Mouse (Mus musculus): ENCODE measurements around the gene Rnf8. TPM values are rescaled to one million over a fixed set of nuclear protein-coding genes. Genes with fewer than 3 reads are reported as not detected.
A peak's percentile ranks its signal among the peaks of the same experiment; 100 is the strongest.

Rnf8 gene
- polyA plus RNA-seq, 1 experiment from 2014 or later = 109 TPM

- WGBS = under 1% methylated on average over 39 of the region's 41 CpGs
- Histone ChIP-seq H3K27ac (ENCODE audit: low read depth, low read length) (peak overlapping the region; percentile 92), H3K9me3 (ENCODE audit: control insufficient read depth, low read length) (no peaks in the 10 kb centered on the region), H3K4me1 (ENCODE audit: control insufficient read depth, insufficient read depth, low read length) (peaks cover 6% of the 10 kb centered on the region), H3K27me3 (ENCODE audit: control insufficient read depth, insufficient read depth, low read length) (no peaks in the 10 kb centered on the region), H3K36me3 (ENCODE audit: control insufficient read depth, insufficient read depth, low read length) (peaks cover 2% of the 10 kb centered on the region; the same call in 1 of the 2 replicates), H3K4me2 (ENCODE audit: low read depth) (peak overlapping the region; percentile 93), H3K4me3 (ENCODE audit: low read depth, low read length) (peak overlapping the region; percentile 85), H3K9ac (ENCODE audit: low read length) (peak overlapping the region; percentile 92)
- DNase-seq (ENCODE audit: low spot score) (peak; percentile 44), ATAC-seq (ENCODE audit: insufficient read depth, low FRiP score, low TSS enrichment) (peak; percentile 63)
Measured at GRCm38 (mm10) chr17:29660762-29661391, 46.3 kb downstream of the Rnf8 start.

GRCm38 (mm10) chr17:29662145-29662544 is 47.6 kb downstream of the Rnf8 start:
- no peak for ATAC-seq (ENCODE audit: insufficient read depth, low FRiP score, low TSS enrichment)
- WGBS = 91% methylated on average over 6 of the region's 6 CpGs

GRCm38 (mm10) chr17:29668051-29668986 is 53.7 kb downstream of the Rnf8 start:
- peaks cover 2% of the 10 kb centered on the region; the same call in 1 of the 2 replicates for H3K36me3 ChIP-seq (ENCODE audit: control insufficient read depth, insufficient read depth, low read length)
- H3K9me3 ChIP-seq (ENCODE audit: control insufficient read depth, low read length) = no peaks in the 10 kb centered on the region
- H3K4me1 ChIP-seq (ENCODE audit: control insufficient read depth, insufficient read depth, low read length) = no peaks in the 10 kb centered on the region
- no peak overlapping the region for H3K27ac ChIP-seq (ENCODE audit: low read depth, low read length)
- no peaks in the 10 kb centered on the region for H3K27me3 ChIP-seq (ENCODE audit: control insufficient read depth, insufficient read depth, low read length)
- no peak overlapping the region for H3K9ac ChIP-seq (ENCODE audit: low read length)
- 85% methylated on average over 10 of the region's 10 CpGs for WGBS
- H3K4me2 ChIP-seq (ENCODE audit: low read depth) = no peak overlapping the region
- DNase-seq (ENCODE audit: low spot score) (no peak), ATAC-seq (ENCODE audit: insufficient read depth, low FRiP score, low TSS enrichment) (no peak)
- no peak overlapping the region for H3K4me3 ChIP-seq (ENCODE audit: low read depth, low read length)

More at GRCm38 (mm10) chr17:29662145-29662544, 47.6 kb downstream of the Rnf8 start:
- no peaks in the 10 kb centered on the region for H3K27me3 ChIP-seq (ENCODE audit: control insufficient read depth, insufficient read depth, low read length)
- peaks cover 2% of the 10 kb centered on the region; the same call in 1 of the 2 replicates for H3K36me3 ChIP-seq (ENCODE audit: control insufficient read depth, insufficient read depth, low read length)
- no peak for DNase-seq (ENCODE audit: low spot score)
- H3K9ac ChIP-seq (ENCODE audit: low read length) = no peak overlapping the region
- no peaks in the 10 kb centered on the region for H3K9me3 ChIP-seq (ENCODE audit: control insufficient read depth, low read length)
- peaks cover 6% of the 10 kb centered on the region for H3K4me1 ChIP-seq (ENCODE audit: control insufficient read depth, insufficient read depth, low read length)
- H3K4me3 ChIP-seq (ENCODE audit: low read depth, low read length) = no peak overlapping the region
- no peak overlapping the region for H3K4me2 ChIP-seq (ENCODE audit: low read depth)
- no peak overlapping the region for H3K27ac ChIP-seq (ENCODE audit: low read depth, low read length)

- no peak for ATAC-seq (ENCODE audit: insufficient read depth, low FRiP score, low TSS enrichment)
- peaks cover 3% of the 10 kb centered on the region; the same call in 1 of the 2 replicates for H3K36me3 ChIP-seq (ENCODE audit: control insufficient read depth, insufficient read depth, low read length)
- H3K4me1 ChIP-seq (ENCODE audit: control insufficient read depth, insufficient read depth, low read length) = no peaks in the 10 kb centered on the region
- no peak for DNase-seq (ENCODE audit: low spot score)
- H3K9me3 ChIP-seq (ENCODE audit: control insufficient read depth, low read length) = no peaks in the 10 kb centered on the region
- no peak overlapping the region for H3K4me3 ChIP-seq (ENCODE audit: low read depth, low read length)
- WGBS = 95% methylated on average over 4 of the region's 4 CpGs
- H3K27ac ChIP-seq (ENCODE audit: low read depth, low read length) = no peak overlapping the region
- no peak overlapping the region for H3K9ac ChIP-seq (ENCODE audit: low read length)
- no peaks in the 10 kb centered on the region for H3K27me3 ChIP-seq (ENCODE audit: control insufficient read depth, insufficient read depth, low read length)
- H3K4me2 ChIP-seq (ENCODE audit: low read depth) = no peak overlapping the region
Measured at GRCm38 (mm10) chr17:29669030-29669429, 54.4 kb downstream of the Rnf8 start.

DNA sequence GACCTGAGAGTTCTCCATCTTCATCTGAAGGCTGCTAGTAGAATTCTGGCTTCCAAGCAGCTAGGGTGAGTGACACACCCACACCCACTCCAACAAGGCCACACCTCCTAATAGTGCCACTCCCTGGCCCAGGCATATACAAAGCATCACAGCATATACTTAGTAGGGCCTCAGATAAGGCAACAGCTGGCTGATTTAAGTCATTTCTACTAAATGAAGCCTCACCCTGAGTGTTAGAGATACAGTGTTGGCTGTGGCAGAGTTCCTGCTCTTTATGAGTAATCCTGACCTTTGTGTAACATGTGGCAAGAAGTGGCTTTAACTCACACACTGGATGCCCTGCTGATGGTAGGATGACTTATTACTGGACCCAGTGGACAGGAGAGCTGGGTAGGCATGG is 55.3 kb downstream of the Rnf8 start:
- ATAC-seq (ENCODE audit: insufficient read depth, low FRiP score, low TSS enrichment) (no peak), DNase-seq (ENCODE audit: low spot score) (no peak)
- Histone ChIP-seq H3K4me2 (ENCODE audit: low read depth) (no peak overlapping the region), H3K27me3 (ENCODE audit: control insufficient read depth, insufficient read depth, low read length) (no peaks in the 10 kb centered on the region), H3K36me3 (ENCODE audit: control insufficient read depth, insufficient read depth, low read length) (peaks cover 4% of the 10 kb centered on the region; the same call in 1 of the 2 replicates), H3K9ac (ENCODE audit: low read length) (no peak overlapping the region), H3K9me3 (ENCODE audit: control insufficient read depth, low read length) (no peaks in the 10 kb centered on the region), H3K27ac (ENCODE audit: low read depth, low read length) (no peak overlapping the region), H3K4me3 (ENCODE audit: low read depth, low read length) (no peak overlapping the region), H3K4me1 (ENCODE audit: control insufficient read depth, insufficient read depth, low read length) (no peaks in the 10 kb centered on the region)

GRCm38 (mm10) chr17:29671021-29671420 is 56.4 kb downstream of the Rnf8 start:
- H3K4me3 ChIP-seq (ENCODE audit: low read depth, low read length) = no peak overlapping the region
- WGBS = 95% methylated on average over 2 of the region's 2 CpGs
- ATAC-seq (ENCODE audit: insufficient read depth, low FRiP score, low TSS enrichment) = no peak
- peaks cover 6% of the 10 kb centered on the region; the same call in 1 of the 2 replicates for H3K36me3 ChIP-seq (ENCODE audit: control insufficient read depth, insufficient read depth, low read length)
- no peak for DNase-seq (ENCODE audit: low spot score)
- no peak overlapping the region for H3K9ac ChIP-seq (ENCODE audit: low read length)
- no peaks in the 10 kb centered on the region for H3K4me1 ChIP-seq (ENCODE audit: control insufficient read depth, insufficient read depth, low read length)
- no peak overlapping the region for H3K27ac ChIP-seq (ENCODE audit: low read depth, low read length)
- H3K9me3 ChIP-seq (ENCODE audit: control insufficient read depth, low read length) = no peaks in the 10 kb centered on the region
- no peaks in the 10 kb centered on the region for H3K27me3 ChIP-seq (ENCODE audit: control insufficient read depth, insufficient read depth, low read length)
- no peak overlapping the region for H3K4me2 ChIP-seq (ENCODE audit: low read depth)

DNA sequence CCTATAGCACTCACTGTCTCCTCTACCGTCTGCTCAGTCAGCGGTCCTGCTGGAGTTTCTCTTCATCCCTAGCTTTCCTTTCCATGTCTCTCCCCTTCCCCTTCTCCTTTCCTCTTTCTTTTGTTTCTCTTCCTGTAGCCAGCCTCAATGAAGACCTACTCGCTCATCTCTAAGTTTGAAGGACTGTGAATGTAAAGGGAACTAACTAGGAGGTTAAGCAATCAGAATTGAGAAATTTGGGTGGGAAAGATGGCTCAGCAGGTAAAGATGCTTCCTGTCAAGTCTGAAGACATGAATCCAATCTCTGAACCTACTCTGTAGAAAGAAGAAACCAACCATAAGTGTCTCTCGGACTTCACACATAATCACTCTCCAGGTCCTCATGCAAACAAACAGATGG is 58.7 kb downstream of the Rnf8 start:
- Histone ChIP-seq H3K27me3 (ENCODE audit: control insufficient read depth, insufficient read depth, low read length) (no peaks in the 10 kb centered on the region), H3K4me3 (ENCODE audit: low read depth, low read length) (no peak overlapping the region), H3K4me2 (ENCODE audit: low read depth) (no peak overlapping the region), H3K27ac (ENCODE audit: low read depth, low read length) (no peak overlapping the region), H3K9me3 (ENCODE audit: control insufficient read depth, low read length) (no peaks in the 10 kb centered on the region), H3K36me3 (ENCODE audit: control insufficient read depth, insufficient read depth, low read length) (peaks cover 13% of the 10 kb centered on the region), H3K4me1 (ENCODE audit: control insufficient read depth, insufficient read depth, low read length) (no peaks in the 10 kb centered on the region), H3K9ac (ENCODE audit: low read length) (no peak overlapping the region)
- ATAC-seq (ENCODE audit: insufficient read depth, low FRiP score, low TSS enrichment) = no peak
- DNase-seq (ENCODE audit: low spot score) = no peak
- WGBS = 94% methylated on average over 4 of the region's 4 CpGs

DNA sequence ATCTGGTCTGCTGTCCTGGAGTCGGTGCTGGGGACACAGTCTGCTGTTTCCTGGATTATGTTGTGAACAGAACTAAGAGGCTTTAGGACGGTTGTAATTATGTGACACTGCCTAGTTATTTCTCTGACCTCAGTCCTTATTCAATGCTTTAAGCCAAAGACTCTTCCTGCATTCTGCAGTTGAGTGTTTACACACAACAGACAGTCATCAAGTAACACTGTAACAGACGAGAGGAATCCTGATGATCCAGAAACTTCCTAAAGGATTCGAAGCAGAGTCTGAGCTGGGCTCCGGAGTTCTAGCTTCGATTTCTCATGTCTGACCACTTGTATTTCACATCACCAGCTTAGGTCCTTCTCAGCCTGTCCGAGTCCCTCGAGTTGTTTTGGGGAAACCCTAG is 63.9 kb downstream of the Rnf8 start:
- ATAC-seq (ENCODE audit: insufficient read depth, low FRiP score, low TSS enrichment) (no peak), DNase-seq (ENCODE audit: low spot score) (no peak)
- no peak overlapping the region for H3K4me2 ChIP-seq (ENCODE audit: low read depth)
- H3K4me1 ChIP-seq (ENCODE audit: control insufficient read depth, insufficient read depth, low read length) = no peaks in the 10 kb centered on the region
- H3K9me3 ChIP-seq (ENCODE audit: control insufficient read depth, low read length) = no peaks in the 10 kb centered on the region
- 92% methylated on average over 8 of the region's 8 CpGs for WGBS
- no peak overlapping the region for H3K27ac ChIP-seq (ENCODE audit: low read depth, low read length)
- no peak overlapping the region for H3K9ac ChIP-seq (ENCODE audit: low read length)
- H3K27me3 ChIP-seq (ENCODE audit: control insufficient read depth, insufficient read depth, low read length) = no peaks in the 10 kb centered on the region
- peaks cover 16% of the 10 kb centered on the region for H3K36me3 ChIP-seq (ENCODE audit: control insufficient read depth, insufficient read depth, low read length)
- H3K4me3 ChIP-seq (ENCODE audit: low read depth, low read length) = no peak overlapping the region
